Mouse (Mus musculus) testis, postnatal 14 days (tissue): ENCODE results near the gene Rbm4b.

Source experiments
- DNase-seq: peaks from one replicate; pipeline ENCODE4 v3.0.0; 2021; ENCODE audit warnings: low spot score

Rbm4b gene

DNA sequence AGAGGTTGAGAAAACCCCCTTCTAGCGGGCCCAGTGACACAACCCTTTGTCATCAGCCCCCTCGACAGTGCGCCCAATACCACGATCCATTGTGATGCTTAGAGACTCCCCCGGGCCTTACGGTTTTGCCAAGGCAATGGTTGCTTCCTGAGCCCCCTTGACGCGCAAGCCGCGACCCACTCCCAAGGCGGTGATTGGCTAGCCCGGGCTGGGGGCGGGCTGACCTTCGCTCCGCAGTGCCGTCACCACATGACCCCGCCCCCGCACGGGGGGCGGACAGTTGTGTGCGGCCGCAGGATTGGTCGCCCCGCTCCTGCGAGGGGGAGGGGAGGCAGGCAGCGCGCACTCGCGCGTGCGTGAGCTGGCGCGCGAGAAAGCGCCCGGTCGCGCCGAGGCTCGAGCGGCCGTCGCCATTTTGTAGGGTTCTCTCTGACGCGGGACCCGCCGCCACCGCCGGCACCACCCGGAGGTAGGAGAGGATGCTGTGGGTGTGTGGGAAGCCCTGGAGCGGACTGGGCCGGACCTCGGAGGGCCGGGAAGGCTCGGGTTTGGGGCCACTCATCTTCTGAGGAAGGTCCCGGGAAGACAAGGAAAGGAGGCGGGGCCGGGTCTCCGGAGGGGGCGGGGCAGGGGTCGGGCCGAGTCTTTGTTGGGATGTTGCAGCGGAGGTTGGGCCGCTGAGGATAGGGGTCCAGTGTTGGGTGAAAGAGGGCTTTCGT is at the start of gene Rbm4b:
Gene Rbm4b, plus strand, starts transcription at position 305 of the 719 bp plus-strand sequence.
- DNase-seq, result peak; percentile 98

DNA sequence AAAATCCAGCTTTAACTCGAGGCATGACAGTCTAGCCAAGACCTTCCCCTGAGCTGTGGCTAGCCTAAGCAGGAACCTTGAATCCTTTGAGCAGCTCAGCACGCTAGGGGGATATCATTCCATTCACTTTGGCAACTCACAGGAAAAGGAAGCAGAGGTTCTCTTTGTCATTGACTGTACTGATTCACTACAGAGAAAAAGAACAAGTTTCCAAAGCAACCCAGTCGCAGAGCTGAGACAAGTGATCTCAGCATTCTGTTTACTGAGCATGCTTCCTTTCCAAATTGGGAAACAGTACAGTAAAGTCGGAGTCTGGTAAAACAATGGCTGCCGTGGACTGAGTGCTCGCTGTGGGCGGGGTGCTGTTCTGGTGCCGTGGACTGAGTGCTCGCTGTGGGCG is 47.5 kb upstream of the Rbm4b start:
- no peak for DNase-seq

DNA sequence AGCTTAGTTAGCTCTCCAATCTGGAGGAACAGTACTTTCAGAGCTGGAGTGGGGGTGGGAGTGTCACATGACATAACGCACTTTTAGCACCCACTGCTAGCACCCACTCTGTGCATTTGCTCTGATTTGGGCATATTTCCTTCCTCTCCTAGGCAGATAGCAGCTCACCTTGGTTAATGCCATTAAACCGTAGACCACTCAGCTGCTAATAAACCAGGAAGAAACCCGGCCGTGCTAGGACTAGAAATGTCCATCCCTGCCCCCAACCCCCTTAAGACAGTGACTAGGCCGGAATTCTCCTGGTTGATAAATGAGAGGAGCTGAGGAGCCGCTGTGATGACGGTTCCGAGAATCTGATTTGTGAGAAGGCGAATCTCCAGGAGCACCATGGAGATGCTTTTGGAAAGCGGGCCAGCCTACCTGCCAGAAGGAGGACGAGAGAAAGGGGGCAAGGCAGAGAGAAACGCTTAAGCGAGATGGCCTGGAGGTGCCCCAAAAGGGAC is 45.1 kb upstream of the Rbm4b start, which contains the start of gene Sptbn2:
Gene Sptbn2, plus strand, starts transcription at position 70 of the 503 bp plus-strand sequence.
- no peak for DNase-seq

DNA sequence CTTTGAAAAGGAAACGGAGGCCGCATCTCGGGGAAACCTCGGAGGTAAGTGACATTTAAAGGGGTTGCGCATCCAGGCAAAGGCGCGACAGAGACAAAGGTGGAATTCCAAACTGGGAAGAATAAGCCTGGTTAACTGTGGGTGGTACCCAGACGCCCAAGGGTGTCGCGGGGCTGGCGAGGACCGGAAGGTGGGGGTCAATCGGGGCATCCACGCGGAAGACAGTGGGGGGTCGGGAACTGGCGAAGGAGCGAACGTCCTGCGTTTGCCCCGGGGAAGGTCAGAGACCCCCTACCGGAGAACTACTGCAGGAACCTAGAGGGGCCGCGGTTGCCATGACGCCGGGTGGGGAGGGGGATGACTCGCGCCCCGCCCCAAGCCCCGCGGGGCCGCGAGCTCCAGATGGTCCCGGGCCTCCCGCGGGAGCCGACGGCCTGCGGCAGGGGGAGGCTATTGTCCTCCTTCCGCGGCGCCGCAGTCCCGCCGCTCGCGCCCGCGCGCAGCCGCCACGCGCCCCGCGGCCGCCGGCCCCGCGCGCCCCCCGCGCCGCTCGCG is 44.6 kb upstream of the Rbm4b start:
- peak; percentile 57 for DNase-seq

DNA sequence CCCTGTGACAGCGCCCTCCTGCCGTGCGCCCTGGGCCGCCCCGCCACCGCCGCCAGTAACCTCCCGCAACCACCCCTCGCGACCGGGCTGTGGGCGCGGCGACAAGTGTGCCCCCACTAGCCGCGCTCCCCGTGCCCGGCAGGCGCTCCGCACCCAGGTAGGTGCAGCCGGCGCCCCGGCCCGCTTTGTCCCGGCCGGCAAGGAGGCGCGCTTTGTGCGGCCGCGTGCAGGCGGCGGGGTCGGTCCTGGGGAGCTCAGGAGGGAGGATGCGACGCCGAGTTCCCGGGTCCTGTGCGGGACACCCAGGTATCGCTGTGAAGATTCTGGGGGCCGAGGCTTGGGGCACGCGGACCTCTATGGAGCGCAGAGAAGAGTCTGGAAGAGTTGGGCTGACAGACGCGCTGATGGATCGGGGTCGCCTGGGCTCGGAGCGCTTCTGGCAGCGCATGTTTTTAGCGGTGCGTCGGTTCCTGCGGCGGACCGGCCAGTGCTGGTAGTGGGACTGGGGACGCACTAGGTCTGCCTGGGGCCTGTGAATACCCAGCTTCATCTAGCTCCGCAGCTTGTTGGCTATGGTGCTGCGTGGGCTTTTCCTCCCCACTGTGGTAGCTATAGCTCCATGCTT is 44.0 kb upstream of the Rbm4b start:
- DNase-seq, result no peak

- DNase-seq, result no peak
Measured at GRCm38 (mm10) chr19:4712781-4713526, 43.3 kb upstream of the Rbm4b start.

DNA sequence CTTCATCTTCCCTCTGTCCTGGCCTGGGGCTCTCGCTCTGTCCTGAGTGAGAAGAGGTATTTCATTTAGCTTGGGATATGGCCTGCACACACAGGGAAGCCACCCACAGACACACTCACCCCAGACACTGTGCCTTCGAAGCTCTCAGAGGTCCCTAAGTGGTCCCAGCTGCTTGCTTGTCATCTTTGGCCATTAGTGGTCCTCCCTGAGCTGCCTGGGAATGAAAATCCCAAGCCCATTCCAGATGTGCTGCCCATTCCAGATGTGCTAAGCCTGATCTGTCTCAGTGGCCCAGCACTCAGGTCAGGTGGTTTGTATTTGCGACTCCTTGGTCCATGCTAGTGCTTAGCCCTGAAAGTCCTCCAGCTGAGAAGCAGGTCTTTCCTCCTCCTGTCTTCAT is 42.4 kb upstream of the Rbm4b start:
- DNase-seq, result no peak

DNA sequence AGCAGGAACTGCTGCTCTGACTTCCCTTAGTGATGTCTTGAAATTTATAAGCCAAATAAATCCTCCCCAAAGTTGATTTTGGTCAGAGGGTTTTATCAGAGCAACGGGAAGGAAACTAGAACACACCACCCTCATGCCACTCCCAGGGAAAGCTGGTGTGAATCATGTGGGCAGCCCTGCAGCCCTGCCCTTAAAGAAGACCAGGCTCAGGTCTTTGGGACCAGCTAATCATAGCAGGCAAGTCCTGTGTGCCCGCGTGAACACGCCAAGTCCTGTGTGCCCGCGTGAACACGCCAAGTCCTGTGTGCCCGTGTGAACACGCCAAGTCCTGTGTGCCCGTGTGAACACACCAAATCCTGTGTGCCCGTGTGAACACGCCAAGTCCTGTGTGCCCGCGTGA is 39.5 kb upstream of the Rbm4b start:
- no peak for DNase-seq

DNA sequence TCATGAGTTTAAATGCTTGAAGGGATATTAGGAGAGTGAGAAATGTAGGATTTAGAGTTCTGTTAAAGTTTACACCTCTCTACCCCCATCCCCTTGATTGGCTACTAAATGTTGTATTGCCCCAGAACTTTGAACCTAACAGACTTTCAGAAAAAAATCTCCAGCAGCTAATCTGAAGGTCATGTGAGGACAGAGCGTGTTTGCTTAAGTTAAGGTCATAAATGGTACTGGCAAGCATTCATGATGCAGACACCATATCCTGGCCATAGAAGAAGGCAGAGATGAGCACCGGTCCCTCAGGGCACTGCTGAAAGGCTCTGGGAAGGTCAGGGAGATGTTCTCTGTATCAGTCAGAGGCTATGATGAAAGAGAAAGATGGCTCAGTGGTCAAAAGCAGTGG is 39.0 kb upstream of the Rbm4b start:
- DNase-seq, result no peak

DNA sequence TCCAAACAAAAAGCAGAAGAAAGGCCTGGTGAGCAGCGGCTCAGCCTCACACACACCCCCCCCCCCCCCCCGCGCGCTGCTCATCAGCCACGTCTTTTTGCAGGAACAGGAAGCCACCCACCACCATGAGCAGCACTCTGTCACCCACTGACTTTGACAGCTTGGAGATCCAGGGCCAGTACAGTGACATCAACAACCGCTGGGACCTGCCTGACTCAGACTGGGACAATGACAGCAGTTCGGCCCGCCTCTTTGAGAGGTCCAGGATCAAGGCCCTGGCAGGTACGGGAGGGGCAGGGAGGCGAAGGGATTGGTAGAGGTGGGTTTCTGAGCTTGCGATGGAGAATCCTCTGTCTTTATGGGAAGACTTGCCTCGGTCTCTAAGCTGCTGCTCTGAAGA is 37.6 kb upstream of the Rbm4b start:
- no peak for DNase-seq

DNA sequence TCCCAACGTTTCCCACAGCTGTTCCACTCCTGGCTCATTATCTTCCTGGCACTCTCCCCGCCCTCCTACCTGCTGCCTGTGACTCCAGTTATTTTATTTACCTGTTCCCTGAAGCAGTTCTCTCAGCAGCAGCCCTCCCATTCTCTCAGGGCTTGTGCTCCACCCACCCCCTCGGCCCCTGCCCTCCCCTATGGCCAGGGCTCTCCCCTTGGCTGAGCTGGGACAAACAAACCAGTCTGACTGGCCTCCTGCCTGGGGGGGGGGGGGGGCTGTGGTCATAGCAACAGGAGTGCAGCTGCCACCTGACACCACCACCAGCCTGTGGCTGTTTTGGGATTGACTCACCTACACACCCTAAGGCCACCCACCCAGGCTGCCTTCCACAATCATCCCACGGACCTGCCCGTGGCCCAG is 36.9 kb upstream of the Rbm4b start:
- DNase-seq, result no peak

GRCm38 (mm10) chr19:4720112-4720511 is 36.2 kb upstream of the Rbm4b start:
- DNase-seq, result no peak

- DNase-seq, result peak; percentile 66
Measured at GRCm38 (mm10) chr19:4720671-4721244, 35.5 kb upstream of the Rbm4b start.

DNA sequence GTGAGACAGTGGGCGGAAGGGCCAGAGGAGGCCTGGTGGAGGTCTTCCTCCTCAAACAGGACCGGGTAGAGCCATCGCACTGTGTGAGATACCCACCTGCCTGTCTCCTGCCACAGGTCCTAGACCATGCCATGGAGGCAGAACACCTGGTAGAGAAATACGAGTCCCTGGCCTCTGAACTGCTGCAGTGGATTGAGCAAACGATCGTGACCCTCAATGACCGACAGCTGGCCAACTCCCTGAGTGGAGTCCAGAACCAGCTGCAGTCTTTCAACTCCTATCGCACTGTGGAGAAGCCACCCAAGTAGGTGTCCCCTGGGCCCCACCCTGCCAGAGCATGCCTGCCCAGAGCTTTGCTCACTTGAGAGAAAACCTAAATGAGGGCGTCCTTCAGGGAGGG is 27.1 kb upstream of the Rbm4b start:
- no peak for DNase-seq

GRCm38 (mm10) chr19:4733052-4733451 is 23.2 kb upstream of the Rbm4b start:
- DNase-seq, result no peak

GRCm38 (mm10) chr19:4737866-4738265 is 18.4 kb upstream of the Rbm4b start:
- DNase-seq, result no peak

GRCm38 (mm10) chr19:4739053-4739452 is 17.2 kb upstream of the Rbm4b start:
- DNase-seq, result no peak

GRCm38 (mm10) chr19:4739762-4740161 is 16.5 kb upstream of the Rbm4b start:
- DNase-seq, result no peak

DNA sequence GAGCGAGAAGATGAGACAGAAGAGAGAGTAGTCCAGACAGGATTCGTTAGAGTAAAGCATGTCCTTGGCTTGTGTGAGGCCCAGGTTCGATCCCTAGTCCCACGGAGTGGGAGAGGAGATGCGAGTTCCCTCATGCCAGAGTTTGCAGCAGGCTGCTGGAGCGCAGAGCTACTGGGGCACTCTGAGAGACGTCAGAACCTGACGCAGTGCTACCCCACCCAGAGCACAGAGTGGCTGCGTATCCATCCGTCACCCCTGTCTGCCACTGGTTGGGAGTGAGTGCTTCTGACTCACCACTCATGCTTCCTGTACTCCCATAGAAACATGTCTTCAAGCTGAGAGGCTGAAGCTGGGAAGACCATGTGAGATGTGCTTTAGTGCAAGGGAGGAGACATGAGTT is 14.8 kb upstream of the Rbm4b start:
- no peak for DNase-seq

GRCm38 (mm10) chr19:4742229-4742628 is 14.1 kb upstream of the Rbm4b start:
- DNase-seq, result no peak

DNA sequence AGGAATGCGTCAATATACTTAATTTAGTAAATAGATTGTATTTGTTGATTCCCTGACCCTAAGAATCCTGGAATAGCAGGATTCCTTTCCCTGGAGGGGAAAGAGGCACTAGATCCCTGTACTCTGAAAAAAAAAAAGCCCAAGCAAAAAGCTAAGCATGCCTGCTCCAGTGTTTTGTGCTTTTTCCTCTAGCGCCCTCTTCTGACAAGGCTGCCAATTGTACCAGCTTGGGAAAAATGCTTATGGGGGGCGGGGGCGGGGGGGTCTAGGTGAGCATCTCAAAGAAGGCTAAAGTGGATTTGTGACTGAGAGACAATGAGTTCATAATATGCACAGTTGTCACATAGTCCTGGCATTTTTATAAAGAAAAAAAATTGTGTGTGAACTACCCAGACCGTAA is 12.8 kb upstream of the Rbm4b start:
- no peak for DNase-seq

DNA sequence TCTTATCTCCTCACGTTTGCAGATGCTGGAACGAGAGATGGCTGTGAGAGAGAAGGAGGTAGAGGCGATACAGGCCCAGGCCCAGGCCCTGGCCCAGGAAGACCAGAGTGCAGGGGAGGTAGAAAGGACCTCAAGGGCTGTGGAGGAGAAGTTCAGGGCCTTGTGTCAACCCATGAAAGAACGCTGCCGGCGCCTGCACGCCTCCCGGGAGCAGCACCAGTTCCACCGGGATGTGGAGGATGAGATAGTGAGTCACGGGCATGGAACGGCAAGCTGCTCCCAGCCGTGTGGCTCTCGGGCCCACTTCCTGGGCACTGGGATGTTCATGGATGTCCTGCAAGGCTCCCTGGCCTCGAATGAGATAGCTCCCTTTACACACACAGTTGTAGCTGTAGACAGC is 12.3 kb upstream of the Rbm4b start:
- no peak for DNase-seq
